Mouse (Mus musculus) ovary, postnatal 10 days (tissue): ENCODE measurements at regions not wholly inside any gene's neighbourhood (a gene's known extent, or its start where the extent isn't known, plus 50 kb on each side); places are given as distances from the start of the nearest gene placed in this dataset.

ENCODE experiments used
- DNase-seq: peaks from one replicate; pipeline ENCODE4 v3.0.0; 2022; ENCODE audit warnings: low spot score

- no peak for DNase-seq
Observed at GRCm38 (mm10) chr3:57910020-57910419, 62.1 kb upstream of the Pfn2 start.

- DNase-seq: peak; percentile 6
Observed at GRCm38 (mm10) chr3:57911831-57912596, 64.1 kb upstream of the Pfn2 start.

DNA sequence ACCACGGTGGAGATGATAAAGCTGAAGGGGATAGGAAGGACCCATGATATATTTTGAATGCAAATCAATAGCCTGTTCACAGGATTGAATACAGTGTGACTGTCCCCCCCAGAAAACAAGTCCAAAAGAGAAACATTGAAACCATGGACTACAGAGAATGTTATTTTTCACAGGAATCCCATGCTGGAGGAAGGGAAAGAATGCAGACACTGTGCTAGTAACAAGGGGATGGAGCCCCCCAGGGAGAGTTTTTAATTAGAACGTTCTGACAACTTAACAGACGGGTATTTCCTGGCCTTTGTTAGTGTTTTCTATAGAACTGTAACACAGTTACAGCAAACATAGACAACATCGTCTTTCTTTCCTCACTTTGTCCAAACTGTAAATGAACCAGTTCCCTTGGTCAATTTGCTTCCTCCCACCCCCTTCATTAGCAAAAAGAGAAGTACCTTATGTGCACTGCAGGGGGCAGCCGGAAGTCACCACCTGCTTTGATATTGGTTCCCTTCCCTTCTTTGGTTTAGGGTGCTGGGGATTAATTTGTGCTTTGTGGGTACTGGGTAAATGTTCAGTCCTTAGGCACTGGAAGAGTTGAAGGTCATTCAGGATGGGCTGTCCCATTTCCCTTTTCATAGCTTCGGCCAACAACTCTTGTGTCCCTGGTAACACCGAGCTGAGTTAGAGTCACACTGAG, 64.9 kb upstream of the Pfn2 start:
- no peak for DNase-seq

DNA sequence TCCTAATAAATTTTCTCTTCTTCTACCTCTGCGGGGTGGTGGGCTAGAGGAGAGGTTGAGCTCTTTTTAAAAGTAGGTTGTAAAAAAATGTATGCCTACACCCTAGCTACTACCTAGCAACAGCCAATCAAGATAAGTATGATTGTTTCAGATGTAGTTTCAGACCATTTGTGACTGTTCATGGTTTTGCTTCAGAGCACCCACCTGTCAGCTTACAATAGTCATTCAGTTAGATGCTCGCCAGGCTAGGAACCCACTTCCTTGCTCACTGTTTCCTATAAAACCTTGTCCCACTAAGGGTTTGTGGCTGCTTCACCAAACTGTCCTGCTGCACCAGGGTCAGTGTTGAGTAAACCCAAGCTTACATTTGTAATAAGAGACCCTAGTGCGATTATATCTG, 66.8 kb upstream of the Pfn2 start:
- no peak for DNase-seq

DNA sequence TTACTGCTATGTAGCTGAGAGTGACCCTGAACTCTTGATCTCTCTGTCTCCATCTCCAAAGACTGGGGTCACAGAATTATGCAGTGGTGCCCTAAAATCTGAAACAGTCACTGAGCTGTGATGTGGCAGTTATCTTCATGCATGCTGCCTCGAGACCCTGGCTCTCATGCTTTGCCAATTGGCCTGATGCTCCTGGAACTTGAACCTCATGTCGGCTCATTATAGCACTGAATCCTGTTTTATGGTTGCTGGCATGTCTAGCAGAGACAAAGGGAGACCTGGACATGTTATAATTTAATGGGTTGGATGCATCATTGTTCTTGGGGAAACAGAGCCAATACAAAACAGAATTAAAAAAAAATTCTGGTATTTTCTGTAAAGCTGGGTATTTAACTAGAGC, 71.0 kb upstream of the Pfn2 start:
- DNase-seq: no peak

DNA sequence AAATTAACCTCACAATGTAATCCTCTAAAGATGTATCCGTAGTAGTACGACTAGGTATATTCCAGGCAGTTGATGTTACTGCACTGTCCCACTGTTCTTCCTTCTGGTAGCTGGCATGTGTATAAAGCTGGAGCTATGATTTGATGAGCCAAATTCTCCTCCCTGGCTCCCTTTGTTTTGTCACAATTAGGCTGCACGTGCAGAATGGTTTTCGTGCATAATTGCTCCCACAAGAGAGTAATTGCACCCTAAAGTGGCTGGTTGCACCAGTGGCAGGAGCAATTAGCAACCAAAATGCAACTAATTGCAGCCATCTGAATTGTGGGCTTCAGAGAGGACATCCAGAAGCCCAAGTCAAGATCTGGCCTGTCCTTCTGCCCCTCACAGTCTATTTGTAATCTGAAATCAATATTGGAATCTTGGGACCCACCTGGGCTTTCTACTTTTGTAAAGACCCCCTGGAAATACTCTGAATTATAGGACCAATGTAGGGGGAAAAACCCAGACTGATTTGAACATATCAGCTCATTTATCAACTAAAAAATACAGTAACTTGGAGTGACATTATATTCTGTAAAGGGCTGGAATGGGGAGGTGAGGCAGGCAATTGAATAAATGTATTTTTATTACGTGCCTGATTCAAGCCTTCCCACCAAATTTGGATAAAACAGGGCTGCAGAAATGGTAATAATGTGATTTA, 71.7 kb upstream of the Pfn2 start:
- DNase-seq: no peak

GRCm38 (mm10) chr3:57920090-57920432, 72.2 kb upstream of the Pfn2 start:
- no peak for DNase-seq

DNA sequence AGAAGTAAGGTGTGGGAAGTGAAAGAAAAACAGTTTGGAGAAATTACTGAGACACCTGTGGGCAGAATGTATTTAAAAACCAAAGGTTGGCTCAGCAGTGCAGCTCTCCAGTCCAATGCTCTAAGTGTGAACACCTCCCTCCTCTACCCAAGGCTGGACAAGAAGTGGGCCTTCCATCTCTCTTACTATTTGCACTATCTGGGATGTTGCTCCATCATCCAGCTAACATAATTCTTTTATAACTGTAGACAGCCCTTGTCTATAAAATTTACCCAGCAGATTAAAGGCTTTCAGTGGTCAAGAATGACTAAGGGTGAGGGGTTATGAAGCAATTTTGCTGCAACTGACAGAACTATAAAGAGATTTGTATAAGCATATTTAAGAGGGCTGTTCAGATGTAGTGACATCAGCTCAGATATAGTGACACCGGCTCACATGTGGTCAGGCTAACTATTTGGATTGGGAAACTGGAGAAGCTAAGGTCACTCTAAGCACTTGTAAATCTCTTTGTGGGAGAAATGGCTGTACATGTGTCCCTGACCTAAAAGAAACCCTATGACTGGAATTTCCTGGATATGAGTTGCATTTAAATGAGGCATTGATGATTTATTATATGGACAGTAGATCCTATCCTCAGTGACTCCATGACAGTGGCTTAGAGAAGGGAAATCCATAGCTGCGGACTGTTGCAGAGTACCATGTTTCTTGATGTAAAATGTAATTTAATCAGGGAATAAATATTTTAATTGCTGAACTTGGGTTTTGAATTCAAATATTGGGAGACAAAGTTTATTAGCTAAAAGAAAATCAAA, 73.4 kb upstream of the Pfn2 start:
- DNase-seq: no peak

DNA sequence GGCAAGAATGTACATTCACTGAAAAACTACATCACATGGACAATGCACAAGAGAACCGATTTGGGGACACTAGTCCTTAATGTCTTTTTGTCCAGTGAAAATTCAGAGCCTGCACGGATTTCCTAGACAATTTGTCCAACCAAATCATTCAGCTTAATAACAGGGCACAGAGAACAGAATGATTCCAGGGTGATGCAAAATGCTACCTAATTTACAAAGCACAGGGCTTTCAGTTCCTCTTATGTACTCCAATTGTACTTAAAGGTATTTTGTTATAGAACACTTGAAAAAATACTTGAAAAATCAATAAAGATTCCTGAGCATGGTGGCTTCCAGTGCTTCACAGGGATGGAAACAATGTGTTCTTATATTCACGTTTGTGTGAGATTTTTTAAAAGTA, 75.2 kb upstream of the Pfn2 start:
- no peak for DNase-seq

DNA sequence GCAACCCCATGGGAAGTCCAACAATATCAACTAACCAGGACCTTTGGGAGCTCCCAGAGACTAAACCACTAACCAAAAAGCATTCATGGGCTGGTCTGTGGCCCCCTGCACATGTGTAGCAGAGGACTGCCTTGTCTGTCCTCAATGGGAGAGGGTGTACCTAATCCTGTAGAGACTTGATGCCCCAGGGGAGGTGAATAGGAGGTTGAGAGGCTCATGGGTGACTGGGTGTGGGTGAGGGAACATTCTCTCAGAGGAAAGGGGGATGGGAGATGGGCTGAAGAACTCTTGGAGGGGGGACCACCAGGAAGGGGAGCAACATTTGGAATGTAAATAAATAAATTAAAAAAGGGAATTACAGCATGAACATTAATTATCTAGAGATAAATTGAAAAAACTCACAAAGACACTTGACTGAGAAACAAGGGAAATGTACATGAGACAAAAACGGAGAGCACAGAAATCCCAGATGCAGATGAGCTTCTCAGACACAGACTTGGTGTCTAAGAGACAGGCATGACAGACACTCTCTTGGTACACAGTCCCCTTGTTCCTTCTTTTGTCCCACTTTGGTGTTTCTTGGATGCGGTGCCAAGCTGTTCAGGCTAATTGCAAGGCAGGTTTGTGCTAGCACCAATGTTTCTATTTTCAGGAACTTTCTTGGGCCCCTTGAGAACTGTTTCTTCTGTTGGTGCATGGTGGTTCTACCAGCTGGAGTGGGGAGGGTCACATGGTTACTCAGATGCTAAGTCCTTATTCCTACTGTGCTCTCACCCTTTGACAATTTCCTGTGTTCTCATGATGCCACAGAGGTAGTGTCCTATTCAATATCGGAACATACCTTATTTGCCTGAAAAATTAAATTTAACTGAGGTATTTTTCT, 85.0 kb upstream of the Pfn2 start:
- no peak for DNase-seq

GRCm38 (mm10) chr3:57935042-57935610, 87.2 kb upstream of the Pfn2 start:
- DNase-seq: no peak

DNA sequence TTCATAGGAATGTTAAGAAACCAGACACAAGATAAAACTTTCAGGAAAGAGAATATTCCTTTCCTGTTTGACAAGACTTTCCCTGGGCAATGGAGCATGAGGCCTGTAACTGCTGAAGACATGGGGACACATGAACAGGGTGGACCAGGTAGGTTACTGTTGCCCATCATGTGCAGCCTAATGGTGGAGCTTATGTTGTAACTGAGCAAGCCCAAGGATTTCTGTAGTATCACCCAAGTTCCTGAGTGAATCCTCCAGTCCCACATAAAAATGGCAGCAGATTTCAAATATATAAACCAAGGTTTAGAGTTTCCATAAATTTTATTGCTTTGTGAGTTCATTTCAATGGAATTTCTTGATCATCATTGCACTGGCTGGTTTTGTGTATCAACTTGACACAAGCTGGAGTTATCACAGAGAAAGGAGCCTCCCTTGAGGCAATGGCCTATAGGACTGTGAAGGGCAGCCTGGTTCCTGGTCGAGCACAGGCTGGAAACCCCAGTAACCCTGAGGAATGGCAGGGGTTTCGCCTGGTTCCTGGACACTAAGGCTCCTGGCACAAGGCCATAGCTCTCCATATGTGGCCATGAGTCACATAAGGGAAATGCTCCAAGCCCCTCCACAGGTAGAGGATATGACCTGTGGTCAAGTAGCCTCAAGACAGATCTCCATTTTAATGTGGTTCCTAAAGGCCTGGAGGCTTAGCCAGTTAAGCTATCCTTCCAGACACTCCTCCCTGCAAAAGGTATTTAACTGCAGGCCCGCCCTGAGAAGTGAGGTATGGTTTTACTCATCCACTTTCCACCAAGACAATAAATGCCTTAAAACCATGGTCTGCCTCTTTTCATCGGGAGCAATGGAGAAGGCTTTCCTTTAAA, 92.9 kb upstream of the Pfn2 start:
- DNase-seq: no peak

GRCm38 (mm10) chr3:57944698-57945097, 96.8 kb upstream of the Pfn2 start:
- no peak for DNase-seq

DNA sequence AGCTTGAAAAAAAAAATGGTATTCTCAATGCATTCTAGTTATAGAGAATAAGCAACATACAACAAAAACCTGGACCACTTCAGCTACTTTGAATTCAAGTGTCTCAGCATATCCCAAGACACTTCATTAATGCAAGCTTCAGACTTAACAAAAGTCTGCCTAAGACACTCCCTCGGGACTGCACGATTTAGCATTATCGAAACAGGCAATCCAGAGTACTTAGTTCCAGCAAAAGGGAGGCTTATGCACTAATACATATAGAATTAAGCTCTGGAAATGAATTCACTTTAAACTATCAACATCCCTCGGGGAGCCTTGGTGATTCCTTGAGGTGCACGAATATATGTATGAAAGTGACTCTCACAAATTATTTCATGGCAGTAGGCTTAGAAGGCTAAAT, 97.9 kb upstream of the Pfn2 start:
- no peak for DNase-seq

DNA sequence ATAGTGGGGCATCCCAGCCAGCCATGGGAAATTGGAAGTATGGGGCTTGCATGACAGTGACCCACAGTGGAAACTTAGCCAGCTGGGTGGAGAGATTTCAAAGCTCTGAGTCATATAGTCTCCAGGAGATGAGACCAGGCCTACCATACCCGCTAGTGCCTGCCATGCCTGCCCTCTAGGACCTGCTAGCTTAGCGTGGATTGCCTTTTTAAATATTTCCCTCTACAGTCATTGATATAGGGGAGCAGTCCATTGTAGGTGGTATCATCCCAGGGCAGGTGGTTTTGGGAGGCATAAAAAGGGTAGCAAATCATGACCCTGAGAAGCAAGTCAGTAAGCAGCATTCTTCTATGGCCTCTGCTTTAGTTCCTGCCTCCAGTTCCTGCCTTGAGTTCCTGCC, 99.5 kb upstream of the Pfn2 start:
- no peak for DNase-seq

- no peak for DNase-seq
Observed at GRCm38 (mm10) chr3:57948720-57949119, 100.8 kb upstream of the Pfn2 start.

- no peak for DNase-seq
Observed at GRCm38 (mm10) chr3:57950431-57951331, 102.8 kb upstream of the Pfn2 start.

DNA sequence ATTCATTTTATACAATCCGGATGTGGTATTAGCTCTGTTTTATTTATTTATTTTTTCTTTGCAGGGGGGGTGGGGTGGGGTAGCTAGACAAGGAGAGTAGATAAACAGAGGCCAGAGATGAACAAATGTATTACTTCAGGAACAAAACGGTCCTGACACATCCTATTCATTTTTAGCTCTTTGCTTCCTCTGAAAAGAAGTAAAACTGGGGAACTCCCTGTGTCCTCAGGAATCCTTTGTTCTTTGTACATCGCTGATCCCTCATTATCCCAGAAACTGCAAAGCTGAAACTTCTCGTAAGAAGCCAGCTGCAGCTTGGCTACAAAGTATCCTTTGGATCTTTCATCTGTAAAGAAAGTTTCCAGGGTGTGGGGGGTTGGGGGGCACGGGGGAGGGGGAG, 103.6 kb upstream of the Pfn2 start:
- DNase-seq: no peak

GRCm38 (mm10) chr3:57957352-57957751, 109.5 kb upstream of the Pfn2 start:
- no peak for DNase-seq
